Mouse (Mus musculus): ENCODE results near the gene Krt33a.

DNA sequence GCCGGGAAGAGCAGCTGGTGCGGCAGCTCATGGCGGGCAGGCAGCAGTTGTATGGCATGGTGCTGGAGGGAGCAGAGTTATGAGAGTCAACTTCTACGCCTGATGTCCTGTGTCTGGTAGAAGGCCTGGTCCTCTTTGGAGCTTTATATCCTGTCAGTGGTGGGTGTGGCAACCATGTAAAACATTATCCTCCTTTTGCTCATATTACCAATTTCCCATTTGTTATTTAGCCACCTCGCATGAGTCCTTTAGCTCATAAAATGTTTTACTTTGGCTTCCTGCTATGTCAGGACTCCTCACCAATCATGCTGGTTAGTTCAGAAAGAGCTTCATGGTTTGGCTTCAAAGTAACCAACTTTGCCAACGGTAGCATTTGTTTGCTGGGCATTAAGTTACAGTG lies 13.8 kb upstream of the Krt33a start, which contains the start of gene Krt33b:
- TF ChIP-seq CTCF (IDR thresholded peaks at IDR 0.05; ENCODE audit: low read depth) = no peak
- TF ChIP-seq EP300 (optimal IDR thresholded peaks at IDR 0.05) = no peak
